Comparison of ENCODE assay signal across 20 mouse cellular contexts in the genomic region with DNA sequence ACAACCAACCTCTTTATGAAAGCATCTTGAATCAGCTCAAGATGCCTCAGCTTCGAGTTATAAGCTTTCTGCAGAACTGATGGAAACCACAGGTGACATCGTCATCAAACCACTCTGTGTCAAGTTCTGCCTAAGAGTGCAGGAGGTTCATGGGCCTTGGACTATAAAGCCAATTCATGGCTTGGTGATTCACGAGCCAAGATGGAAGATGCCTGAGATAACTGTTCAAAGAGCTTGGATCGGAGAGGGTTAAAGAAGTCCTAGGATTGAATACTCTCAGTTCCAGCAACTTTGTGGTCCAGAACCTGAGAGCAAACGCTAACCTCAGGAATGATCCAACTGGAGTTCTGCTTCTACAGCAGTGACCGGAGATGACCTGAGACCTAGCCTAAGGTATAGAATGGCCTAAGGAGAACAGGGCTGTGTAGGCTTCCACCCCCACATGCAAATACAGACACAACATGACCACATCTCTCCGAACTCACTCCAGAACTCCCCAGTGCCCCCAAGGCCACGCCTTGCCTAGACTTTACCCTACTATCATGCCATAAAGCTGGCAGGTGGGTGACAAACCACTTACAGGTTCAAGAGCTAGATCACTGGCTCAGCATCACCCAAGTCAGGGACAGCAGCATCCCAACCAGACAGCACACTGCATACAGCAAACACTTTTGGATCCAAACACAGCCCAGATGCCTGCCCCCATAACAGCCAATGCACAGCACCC.
"Had no signal": no experiment of that assay in that cellular context is flagged by ENCODE, and none has a peak within 500 bp of the region (broad histone marks: within the 10 kb centered on the region; RNA-seq: fewer than 3 reads in every experiment).

No protein-coding gene starts in this region.

- H3K27me3 ChIP-seq: heart, embryonic 15.5 days; hindbrain, embryonic 13.5 days; hindbrain, embryonic 15.5 days; intestine, embryonic 15.5 days; limb, embryonic 12.5 days; liver, embryonic 13.5 days; liver, embryonic 15.5 days had no signal

- DNase-seq: gastrocnemius, postnatal 14 days; gastrocnemius, postnatal 36 days; heart, adult 18-20 months; heart, postnatal 14 days; heart, postnatal 36 days; kidney, adult 18-20 months; kidney, adult 8-10 months; kidney, postnatal 10 days; kidney, postnatal 25 days; kidney, postnatal 4 days; liver; liver, embryonic 13.5 days had no signal

- H3K27ac ChIP-seq: heart, embryonic 13.5 days; heart, embryonic 15.5 days; hindbrain, embryonic 13.5 days; hindbrain, embryonic 15.5 days; intestine, embryonic 15.5 days; limb, embryonic 10.5 days; limb, embryonic 12.5 days; liver, embryonic 13.5 days; liver, embryonic 15.5 days had no signal

- H3K4me3 ChIP-seq: heart, embryonic 13.5 days; heart, embryonic 15.5 days; hindbrain, embryonic 13.5 days; hindbrain, embryonic 15.5 days; intestine, embryonic 15.5 days; limb, embryonic 10.5 days; limb, embryonic 12.5 days; liver, embryonic 13.5 days; liver, embryonic 15.5 days had no signal
